Mouse (Mus musculus) hindlimb bud, embryonic 11.5 days (tissue): ENCODE data around the gene Ttc39a.

Source experiments
- DNase-seq: peaks from one replicate; pipeline ENCODE4 v3.0.0-alpha.2; 2012; ENCODE audit warnings: low read depth, low spot score; ENCODE audit errors: extremely low spot score

Gene Ttc39a

GRCm38 (mm10) chr4:109420138-109420795 is 13.8 kb downstream of the Ttc39a start:
- no peak for DNase-seq

- DNase-seq = no peak
These were observed 15.2 kb downstream of the Ttc39a start for GRCm38 (mm10) chr4:109421608-109422007.

GRCm38 (mm10) chr4:109422436-109422835 is 16.0 kb downstream of the Ttc39a start:
- DNase-seq = no peak

- DNase-seq = no peak
These were observed 17.0 kb downstream of the Ttc39a start for GRCm38 (mm10) chr4:109423438-109423837.

GRCm38 (mm10) chr4:109427058-109427457 is 20.6 kb downstream of the Ttc39a start:
- DNase-seq = no peak

GRCm38 (mm10) chr4:109430250-109430649 is 23.8 kb downstream of the Ttc39a start:
- no peak for DNase-seq

GRCm38 (mm10) chr4:109430854-109431253 is 24.4 kb downstream of the Ttc39a start:
- DNase-seq = no peak

GRCm38 (mm10) chr4:109432668-109433375 is 26.4 kb downstream of the Ttc39a start:
- no peak for DNase-seq

- no peak for DNase-seq
These were observed 27.2 kb downstream of the Ttc39a start for GRCm38 (mm10) chr4:109433641-109434040.

GRCm38 (mm10) chr4:109434256-109434655 is 27.8 kb downstream of the Ttc39a start:
- no peak for DNase-seq

- DNase-seq = peak; percentile 39
These were observed 31.8 kb downstream of the Ttc39a start for GRCm38 (mm10) chr4:109437913-109438878.

- DNase-seq = no peak
These were observed 32.7 kb downstream of the Ttc39a start for GRCm38 (mm10) chr4:109439101-109439500.

GRCm38 (mm10) chr4:109439825-109440248 is 33.4 kb downstream of the Ttc39a start:
- no peak for DNase-seq

- DNase-seq = no peak
These were observed 34.0 kb downstream of the Ttc39a start for GRCm38 (mm10) chr4:109440381-109440780.

GRCm38 (mm10) chr4:109441000-109441399 is 34.6 kb downstream of the Ttc39a start:
- no peak for DNase-seq

GRCm38 (mm10) chr4:109442126-109442525 is 35.7 kb downstream of the Ttc39a start:
- no peak for DNase-seq

GRCm38 (mm10) chr4:109442649-109443048 is 36.2 kb downstream of the Ttc39a start:
- no peak for DNase-seq

GRCm38 (mm10) chr4:109444471-109444870 is 38.0 kb downstream of the Ttc39a start:
- no peak for DNase-seq

GRCm38 (mm10) chr4:109444951-109445350 is 38.5 kb downstream of the Ttc39a start:
- DNase-seq = no peak

GRCm38 (mm10) chr4:109445397-109445796 is 39.0 kb downstream of the Ttc39a start:
- no peak for DNase-seq

- no peak for DNase-seq
These were observed 39.5 kb downstream of the Ttc39a start for GRCm38 (mm10) chr4:109445956-109446355.
